Mouse (Mus musculus): ENCODE measurements around the gene Zbtb12. TPM values are rescaled to one million over a fixed set of nuclear protein-coding genes. Genes with fewer than 3 reads are reported as not detected.
A peak's percentile ranks its signal among the peaks of the same experiment; 100 is the strongest.

The Zbtb12 gene
- polyA plus RNA-seq, 2 experiments from 2014 or later: not detected

DNA sequence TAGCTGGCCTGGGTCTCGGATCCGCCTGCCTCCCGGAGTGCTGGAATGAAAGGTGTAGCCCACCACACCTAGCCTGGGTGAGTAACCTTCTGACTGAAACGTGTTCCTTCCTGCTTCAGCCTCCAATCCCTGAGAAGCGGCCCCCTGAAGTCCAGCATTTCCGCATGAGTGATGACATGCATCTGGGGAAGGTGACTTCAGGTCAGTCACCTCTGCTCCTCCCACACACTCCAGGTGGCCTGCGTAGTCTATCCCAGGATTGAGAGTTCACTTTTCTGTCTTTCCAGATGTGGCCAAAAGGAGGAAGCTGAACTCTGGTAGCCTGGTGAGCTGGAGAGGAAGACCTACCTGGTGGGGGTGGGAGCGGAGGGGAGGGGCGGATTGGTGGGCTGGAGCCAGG, 23.6 kb downstream of the Zbtb12 start:
- no peak for ATAC-seq

DNA sequence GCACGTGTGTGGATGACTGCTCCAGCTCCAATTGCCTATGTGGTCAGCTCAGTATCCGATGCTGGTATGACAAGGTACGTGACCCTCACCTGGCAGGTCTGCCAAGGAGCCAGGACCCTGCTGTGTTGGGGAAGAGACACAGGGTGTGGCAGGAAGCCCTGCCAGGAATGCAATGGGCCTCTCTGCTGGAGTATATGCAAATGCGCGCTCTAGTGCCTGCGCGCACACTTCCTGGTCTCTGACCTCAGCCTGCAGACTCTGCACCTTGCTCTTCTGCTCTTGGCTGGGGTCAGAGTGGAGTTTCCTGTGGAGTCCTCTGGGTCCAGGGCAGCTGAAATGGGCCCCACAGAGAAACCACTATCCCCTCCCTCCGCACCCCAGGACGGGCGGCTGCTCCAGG, 31.7 kb downstream of the Zbtb12 start:
- ATAC-seq: no peak

GRCm38 (mm10) chr17:34911945-34912351, 32.7 kb downstream of the Zbtb12 start:
- ATAC-seq: peak; percentile 89

DNA sequence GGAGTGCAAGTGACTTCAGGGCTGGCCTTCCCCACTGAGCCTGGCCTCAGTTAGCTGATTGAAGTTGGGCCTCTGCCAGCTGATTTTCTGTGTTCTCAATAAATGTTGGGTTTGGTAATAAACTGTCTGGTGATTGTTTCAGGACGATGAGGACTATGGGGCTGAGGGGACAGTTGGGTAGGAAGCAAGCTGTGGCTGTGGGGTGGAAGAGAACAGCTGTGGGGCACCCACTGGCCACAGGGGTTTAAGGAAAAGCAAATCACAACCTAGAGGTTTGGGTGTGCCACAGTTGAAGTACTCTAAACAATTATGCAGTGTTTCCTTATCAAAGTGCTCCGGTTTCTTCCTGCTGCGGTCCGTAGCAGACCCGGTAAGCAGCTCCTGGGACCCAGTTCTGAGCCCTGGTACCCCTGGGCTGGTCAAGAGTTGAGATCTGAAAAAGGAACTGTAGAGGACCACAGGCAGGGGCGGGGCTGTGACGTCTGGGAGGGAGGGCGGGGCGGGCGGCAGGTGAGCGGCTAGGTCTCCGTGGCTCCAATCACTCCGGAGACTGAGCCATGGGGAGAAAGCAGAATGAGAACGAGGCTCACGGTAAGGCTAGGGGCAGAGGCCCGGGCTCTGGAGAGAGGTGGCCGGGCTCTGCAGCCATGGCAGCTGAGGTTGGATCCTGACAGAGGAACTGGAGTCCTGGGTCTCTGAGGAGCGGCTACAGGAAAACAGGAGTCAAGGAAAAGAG, 34.8 kb downstream of the Zbtb12 start, which contains the start of gene Slc44a4:
Gene Slc44a4 (plus strand): TSS at position 537 of the 736 bp plus-strand sequence.
- no peak for ATAC-seq

GRCm38 (mm10) chr17:34915410-34915831, 36.1 kb downstream of the Zbtb12 start:
- ATAC-seq: no peak

- ATAC-seq: no peak
Measured at GRCm38 (mm10) chr17:34916316-34916715, 37.0 kb downstream of the Zbtb12 start.

GRCm38 (mm10) chr17:34917188-34917587, 37.9 kb downstream of the Zbtb12 start:
- ATAC-seq: no peak

GRCm38 (mm10) chr17:34922939-34923338, 43.7 kb downstream of the Zbtb12 start:
- ATAC-seq: no peak

DNA sequence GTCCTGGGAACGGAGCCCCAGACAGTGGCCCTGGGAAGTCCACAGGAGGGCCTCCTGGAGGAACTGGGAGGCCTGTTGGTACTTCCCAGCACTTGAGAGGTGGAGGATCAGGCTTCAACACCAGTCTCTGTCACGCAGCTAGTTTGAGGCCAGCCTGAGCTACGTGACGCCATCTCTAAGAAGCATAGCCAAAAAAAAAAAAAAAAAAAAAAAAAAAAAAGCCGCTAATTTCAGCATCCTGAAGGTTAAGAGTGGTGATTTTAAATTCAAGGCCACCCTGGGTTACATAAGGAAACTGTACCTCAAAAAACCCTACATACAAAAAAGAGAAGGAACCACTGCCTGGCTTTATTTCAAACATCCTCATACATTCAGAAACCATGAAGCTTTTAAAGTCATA, 45.0 kb downstream of the Zbtb12 start:
- no peak for ATAC-seq

DNA sequence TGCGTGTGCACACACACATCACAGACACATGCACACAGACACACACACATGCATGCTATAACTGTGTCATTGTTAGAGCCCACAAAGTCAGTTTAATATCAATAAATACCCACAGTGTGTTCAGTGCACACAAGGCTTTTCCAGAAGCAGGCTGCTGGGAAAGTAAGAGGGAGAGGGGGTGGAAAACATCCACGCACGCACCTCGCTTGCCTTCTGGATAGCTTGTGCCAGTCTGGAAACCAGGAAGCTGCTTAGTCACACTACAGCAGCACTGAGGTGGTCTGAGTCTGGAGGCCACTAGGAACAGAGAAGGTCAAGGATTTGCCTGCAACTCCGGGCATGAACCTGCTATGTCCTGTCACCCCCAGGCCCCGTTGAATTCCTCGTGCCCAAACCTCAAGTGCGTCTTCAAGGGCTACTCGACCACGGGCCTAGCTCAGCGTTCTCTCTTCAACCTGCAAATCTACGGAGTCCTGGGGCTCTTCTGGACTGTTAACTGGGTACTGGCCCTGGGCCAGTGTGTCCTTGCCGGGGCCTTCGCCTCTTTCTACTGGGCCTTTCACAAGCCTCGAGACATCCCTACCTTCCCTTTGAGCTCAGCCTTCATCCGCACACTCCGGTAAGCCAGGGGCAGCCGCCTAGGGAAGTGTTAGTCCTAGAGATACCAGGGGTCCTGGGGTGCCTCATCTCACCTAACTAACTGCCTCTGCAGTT, 48.2 kb downstream of the Zbtb12 start:
- no peak for ATAC-seq

GRCm38 (mm10) chr17:34928841-34929240, 49.6 kb downstream of the Zbtb12 start:
- ATAC-seq: no peak

DNA sequence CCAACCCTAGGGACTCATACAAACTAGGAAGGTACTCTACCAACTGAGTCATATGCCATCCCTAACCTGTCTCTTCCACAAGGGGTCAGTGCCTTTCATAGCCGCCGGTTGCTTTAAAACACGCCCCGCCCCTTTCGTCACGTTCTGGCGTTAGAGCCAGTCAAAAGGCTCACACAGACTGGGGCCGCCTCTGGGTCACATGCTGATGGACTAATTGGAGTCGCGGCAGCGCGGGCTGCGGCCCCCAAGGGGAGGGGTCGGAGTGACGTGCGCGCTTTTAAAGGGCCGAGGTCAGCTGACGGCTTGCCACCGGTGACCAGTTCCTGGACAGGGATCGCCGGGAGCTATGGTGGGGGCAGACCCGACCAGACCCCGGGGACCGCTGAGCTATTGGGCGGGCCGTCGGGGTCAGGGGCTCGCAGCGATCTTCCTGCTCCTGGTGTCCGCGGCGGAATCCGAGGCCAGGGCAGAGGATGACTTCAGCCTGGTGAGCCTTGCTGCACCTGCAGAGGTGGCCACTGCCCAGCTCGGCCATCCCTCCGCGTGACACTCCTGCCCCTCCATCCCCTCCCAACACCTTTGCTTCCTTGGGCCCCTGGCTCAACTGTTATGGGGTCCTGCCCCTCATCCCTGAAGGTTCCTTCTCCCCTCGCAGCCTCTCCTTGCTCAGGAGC, 51.9 kb downstream of the Zbtb12 start, which contains the start of gene Neu1:
Gene Neu1 (plus strand): TSS at position 193 of the 674 bp plus-strand sequence.
- ATAC-seq: peak; percentile 98

- peak; percentile 22 for ATAC-seq
Measured at GRCm38 (mm10) chr17:34931735-34932098, 52.4 kb downstream of the Zbtb12 start.

- peak; percentile 29 for ATAC-seq
Measured at GRCm38 (mm10) chr17:34932287-34932686, 53.0 kb downstream of the Zbtb12 start.

GRCm38 (mm10) chr17:34934031-34934430, 54.7 kb downstream of the Zbtb12 start:
- ATAC-seq: no peak

GRCm38 (mm10) chr17:34934830-34935229, 55.5 kb downstream of the Zbtb12 start:
- no peak for ATAC-seq

DNA sequence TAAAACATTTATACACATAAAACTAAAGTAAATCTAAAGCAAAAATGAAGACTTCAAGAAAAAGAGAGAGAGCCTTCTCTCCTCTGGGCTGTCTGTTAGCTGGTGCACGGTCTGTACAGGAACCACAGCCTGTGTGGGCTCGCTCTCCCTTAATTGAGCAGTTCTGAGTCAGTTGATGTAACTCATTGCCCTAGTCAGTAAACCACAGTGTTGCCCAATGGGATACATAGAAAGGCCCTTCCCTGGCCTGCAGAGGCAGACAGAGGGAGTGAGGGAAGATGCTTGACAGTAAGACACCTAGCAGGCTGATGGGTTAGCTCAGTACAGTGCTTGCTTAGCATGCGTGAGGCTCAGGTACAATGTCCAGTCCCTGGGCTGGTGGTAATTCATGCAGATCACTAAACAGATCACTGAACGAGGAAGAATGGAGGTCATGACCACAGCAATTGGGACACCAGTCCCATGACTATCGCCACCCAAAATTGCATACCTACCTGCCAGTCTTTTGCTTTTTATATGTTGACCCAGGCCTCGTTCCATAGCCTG, 58.8 kb downstream of the Zbtb12 start:
- ATAC-seq: no peak

GRCm38 (mm10) chr17:34941344-34942041, 62.2 kb downstream of the Zbtb12 start:
- no peak for ATAC-seq

DNA sequence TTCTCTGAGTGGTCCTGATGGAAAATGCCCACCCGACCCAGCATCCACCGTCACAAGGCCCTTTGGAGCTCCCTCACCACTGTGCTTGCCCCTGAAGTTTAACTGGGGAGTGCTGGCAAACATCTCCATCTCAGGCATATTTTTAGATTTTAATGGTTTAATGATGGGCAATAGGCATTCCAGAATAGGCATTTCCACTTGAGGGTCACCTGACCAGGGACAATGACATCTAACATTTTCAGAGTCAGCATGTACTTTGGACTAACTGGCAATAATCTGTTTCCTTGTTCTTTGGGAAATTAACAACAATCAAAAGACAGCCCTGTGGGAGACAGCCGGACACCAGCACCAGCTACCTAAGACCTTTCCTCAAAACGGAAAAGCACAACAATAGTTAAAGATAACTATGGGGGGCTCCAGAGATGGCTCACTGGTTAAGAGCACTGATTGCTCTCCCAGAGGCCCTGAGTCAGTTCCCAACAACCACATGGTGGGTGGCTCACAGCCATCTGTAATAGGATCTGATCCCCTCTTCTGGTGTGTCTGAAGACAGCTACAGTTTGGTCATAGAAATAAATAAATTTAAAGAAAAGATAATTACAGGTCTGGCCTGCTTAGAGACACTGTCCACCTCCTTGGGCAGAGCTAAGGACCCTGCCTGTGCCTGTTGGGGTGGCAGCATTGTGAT, 64.0 kb downstream of the Zbtb12 start:
- no peak for ATAC-seq

- ATAC-seq: no peak
Measured at GRCm38 (mm10) chr17:34944362-34944761, 65.1 kb downstream of the Zbtb12 start.
